In the genomic region with DNA sequence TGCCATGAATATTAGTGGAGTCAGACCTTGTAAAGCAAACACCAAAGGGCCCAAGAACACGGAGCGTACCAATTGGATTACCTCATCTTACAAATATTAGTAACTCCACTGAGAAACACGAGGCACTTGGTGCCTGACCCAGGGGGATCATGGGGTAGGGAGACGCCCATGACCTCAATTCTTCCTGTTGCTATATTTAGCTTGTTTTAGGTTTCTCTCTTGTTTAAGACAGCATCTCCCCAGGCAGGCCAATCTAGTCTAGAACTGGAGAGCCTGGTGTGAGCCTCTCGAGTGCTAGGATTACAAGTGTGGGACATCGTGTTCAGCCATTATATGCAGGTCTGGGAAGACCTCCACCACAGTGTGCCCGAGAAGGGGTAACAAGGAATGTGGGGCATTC, we compare ENCODE assay signal across 7 mouse cellular contexts. TPM values are rescaled to one million over a fixed set of nuclear protein-coding genes. Genes with fewer than 3 reads are reported as not detected.
A peak's percentile ranks its signal among the peaks of the same experiment; 100 is the strongest.
DNase-seq lines count a peak whose midpoint lies in the region; ATAC-seq and TF ChIP-seq lines count a peak whose summit lies in the region.

No protein-coding gene starts in this region.

- TF ChIP-seq POLR2A in testis, adult 2 months (IDR thresholded peaks at IDR 0.05; ENCODE audit: control insufficient read depth, low read depth, low read length), result no peak

- peak overlapping the region; percentile 70 for H3K4me2 ChIP-seq in embryonic facial prominence, embryonic 11.5 days (ENCODE audit: low read depth, low read length)
- peak overlapping the region; percentile 92 for H3K4me2 ChIP-seq in midbrain, embryonic 13.5 days (replicated peaks)

- intact Hi-C loops in left cerebral cortex, postnatal 4 days (cut with DNase I), result no loop called here

- ATAC-seq in embryonic facial prominence, embryonic 11.5 days (replicated peaks; ENCODE audit: insufficient number of reproducible peaks, low FRiP score, low TSS enrichment, low read depth), result no peak
- no peak for ATAC-seq in midbrain, embryonic 13.5 days

- no peak for DNase-seq in testis, postnatal 14 days (ENCODE audit: low spot score)
- DNase-seq in embryonic facial prominence, embryonic 11.5 days (ENCODE audit: low spot score), result no peak
- peak; percentile 75 for DNase-seq in induced T-regulatory cell, adult 2 months (ENCODE audit: low read depth)
- DNase-seq in left cerebral cortex, postnatal 4 days, result no peak
- DNase-seq in embryo, embryonic 11 days, result no peak

- peaks cover 7% of the 10 kb centered on the region for H3K4me1 ChIP-seq in testis, adult 2 months (ENCODE audit: control insufficient read depth, insufficient read depth, low read length)
- no peaks in the 10 kb centered on the region; the same call in 1 of the 2 replicates for H3K4me1 ChIP-seq in embryonic facial prominence, embryonic 11.5 days (ENCODE audit: control insufficient read depth, insufficient read depth, low read length)
- H3K4me1 ChIP-seq in midbrain, embryonic 13.5 days (replicated peaks), result peaks cover 22% of the 10 kb centered on the region

- TF ChIP-seq CTCF in testis, adult 2 months (IDR thresholded peaks at IDR 0.05; ENCODE audit: control insufficient read depth, insufficient read depth, insufficient replicate concordance, low read depth, low read length), result no peak

- no peaks in the 10 kb centered on the region for H3K9me3 ChIP-seq in embryonic facial prominence, embryonic 11.5 days (replicated peaks; ENCODE audit: control insufficient read depth, low read length)
- H3K9me3 ChIP-seq in midbrain, embryonic 13.5 days, result no peaks in the 10 kb centered on the region

- H3K36me3 ChIP-seq in testis, adult 2 months (ENCODE audit: control insufficient read depth, insufficient read depth, low read length), result no peaks in the 10 kb centered on the region; the same call in none of the 2 replicates
- H3K36me3 ChIP-seq in embryonic facial prominence, embryonic 11.5 days (replicated peaks; ENCODE audit: control insufficient read depth, insufficient read depth, low read depth, low read length), result peaks cover 13% of the 10 kb centered on the region
- peaks cover 27% of the 10 kb centered on the region for H3K36me3 ChIP-seq in midbrain, embryonic 13.5 days

- peak overlapping the region; percentile 100 for H3K4me3 ChIP-seq in testis, adult 2 months (ENCODE audit: control insufficient read depth, low read depth, low read length)
- H3K4me3 ChIP-seq in embryonic facial prominence, embryonic 11.5 days (ENCODE audit: low read depth, low read length), result peak overlapping the region; percentile 72
- peak overlapping the region; percentile 84 for H3K4me3 ChIP-seq in midbrain, embryonic 13.5 days (replicated peaks)

- H3K27ac ChIP-seq in testis, adult 2 months (ENCODE audit: control insufficient read depth, insufficient read depth, low read depth, low read length), result no peak overlapping the region
- H3K27ac ChIP-seq in embryonic facial prominence, embryonic 11.5 days (replicated peaks; ENCODE audit: low read depth, low read length), result no peak overlapping the region
- H3K27ac ChIP-seq in midbrain, embryonic 13.5 days, result no peak overlapping the region

- 54% methylated on average over 7 of the region's 7 CpGs for whole genome bisulfite sequencing in embryonic facial prominence, embryonic 11.5 days
- WGBS in midbrain, embryonic 13.5 days, result 57% methylated on average over 7 of the region's 7 CpGs

- no peaks in the 10 kb centered on the region for H3K27me3 ChIP-seq in testis, adult 2 months (ENCODE audit: control insufficient read depth, insufficient read depth, low read length)
- no peaks in the 10 kb centered on the region for H3K27me3 ChIP-seq in embryonic facial prominence, embryonic 11.5 days (ENCODE audit: control insufficient read depth, insufficient read depth, low read length)
- H3K27me3 ChIP-seq in midbrain, embryonic 13.5 days, result peaks cover 9% of the 10 kb centered on the region

- H3K9ac ChIP-seq in embryonic facial prominence, embryonic 11.5 days (replicated peaks; ENCODE audit: low read length), result peak overlapping the region; percentile 74
- H3K9ac ChIP-seq in midbrain, embryonic 13.5 days (replicated peaks), result peak overlapping the region; percentile 86

RNA-seq across cellular contexts. Expression of gene Psmd8, which starts 1.2 kb away (rescaled TPM):
- polyA plus RNA-seq in testis, adult 2 months (2012; rRNA removed), result 362 and 383 TPM in 2 replicates
- polyA plus RNA-seq in embryonic facial prominence, embryonic 11.5 days (2014; fragmentation: Nextera tagmentation; extraction: Ambion mirVana), result 321 and 334 TPM in 2 replicates
- polyA plus RNA-seq in midbrain, embryonic 13.5 days (2015; fragmentation: Nextera tagmentation; extraction: Ambion mirVana), result 314 and 315 TPM in 2 replicates
- total RNA-seq in left cerebral cortex, postnatal 4 days (2021), result 100 to 1,000 TPM; 162 to 164 TPM

RNA-seq across cellular contexts. Expression of gene Spred3, which starts 9.1 kb away (rescaled TPM):
- 40.9 and 41.8 TPM in 2 replicates for polyA plus RNA-seq in testis, adult 2 months (2012; rRNA removed)
- 4.9 and 5.3 TPM in 2 replicates for polyA plus RNA-seq in embryonic facial prominence, embryonic 11.5 days (2014; fragmentation: Nextera tagmentation; extraction: Ambion mirVana)
- 9.4 and 9.9 TPM in 2 replicates for polyA plus RNA-seq in midbrain, embryonic 13.5 days (2015; fragmentation: Nextera tagmentation; extraction: Ambion mirVana)
- 10 to 100 TPM; 29.4 to 32.3 TPM for total RNA-seq in left cerebral cortex, postnatal 4 days (2021)

RNA-seq across cellular contexts. Expression of gene Ggn, which starts 9.3 kb away (rescaled TPM):
- 506 and 536 TPM in 2 replicates for polyA plus RNA-seq in testis, adult 2 months (2012; rRNA removed)
- 0.15 and 0.77 TPM in 2 replicates for polyA plus RNA-seq in embryonic facial prominence, embryonic 11.5 days (2014; fragmentation: Nextera tagmentation; extraction: Ambion mirVana)
- polyA plus RNA-seq in midbrain, embryonic 13.5 days (2015; fragmentation: Nextera tagmentation; extraction: Ambion mirVana), result 0.54 and 0.93 TPM in 2 replicates
- total RNA-seq in left cerebral cortex, postnatal 4 days (2021), result 1 to 10 TPM in 1 of 2 experiments, under 1 TPM in 1; 0.58 to 1.1 TPM

RNA-seq across cellular contexts. Expression of gene Fam98c, which starts 23.3 kb away (rescaled TPM):
- 194 and 338 TPM in 2 replicates for polyA plus RNA-seq in testis, adult 2 months (2012; rRNA removed)
- polyA plus RNA-seq in embryonic facial prominence, embryonic 11.5 days (2014; fragmentation: Nextera tagmentation; extraction: Ambion mirVana), result 10.8 and 11.7 TPM in 2 replicates
- polyA plus RNA-seq in midbrain, embryonic 13.5 days (2015; fragmentation: Nextera tagmentation; extraction: Ambion mirVana), result 17.5 and 18.4 TPM in 2 replicates
- total RNA-seq in left cerebral cortex, postnatal 4 days (2021), result 10 to 100 TPM; 12.3 to 14.4 TPM

RNA-seq across cellular contexts. Expression of gene Catsperg1, which starts 34.5 kb away (rescaled TPM):
- 222 and 254 TPM in 2 replicates for polyA plus RNA-seq in testis, adult 2 months (2012; rRNA removed)
- 0.79 TPM in 1 of 2 replicates, not detected in the other for polyA plus RNA-seq in embryonic facial prominence, embryonic 11.5 days (2014; fragmentation: Nextera tagmentation; extraction: Ambion mirVana)
- 2.0 and 3.3 TPM in 2 replicates for polyA plus RNA-seq in midbrain, embryonic 13.5 days (2015; fragmentation: Nextera tagmentation; extraction: Ambion mirVana)
- 1 to 10 TPM; 6.0 to 6.2 TPM for total RNA-seq in left cerebral cortex, postnatal 4 days (2021)

Comparison
In these comparisons a context has a peak if more than half of its experiments do, and no peak if none do; other contexts are left out.
1. RNA of gene Ggn, which starts 9.3 kb away (polyA plus RNA-seq): 506 to 536 TPM in testis, adult 2 months; 0.54 to 0.93 TPM in midbrain, embryonic 13.5 days and 0.15 to 0.77 TPM in embryonic facial prominence, embryonic 11.5 days; every median in the first group is over 100 times any median in the second.
2. Peak in every context shown above with its lines, with median percentiles within 50 percentile points of each other: H3K4me3 ChIP-seq.